Mouse (Mus musculus): Measurements from ENCODE around the gene Rai1. TPM values are rescaled to one million over a fixed set of nuclear protein-coding genes. Genes with fewer than 3 reads are reported as not detected.

Gene Rai1
- total RNA-seq, 2 experiments from 2014 or later = 1.5 to 6.3 TPM

GRCm38 (mm10) chr11:60232441-60233058 is 127.7 kb downstream of the Rai1 start:
- no peak for ATAC-seq (replicated peaks; ENCODE audit: low FRiP score, poor library complexity, severe bottlenecking)

GRCm38 (mm10) chr11:60233235-60233634 is 128.4 kb downstream of the Rai1 start:
- no peak for ATAC-seq (replicated peaks; ENCODE audit: low FRiP score, poor library complexity, severe bottlenecking)

GRCm38 (mm10) chr11:60235351-60235750 is 130.5 kb downstream of the Rai1 start:
- no peak for ATAC-seq (replicated peaks; ENCODE audit: low FRiP score, poor library complexity, severe bottlenecking)

- no peak for ATAC-seq (replicated peaks; ENCODE audit: low FRiP score, poor library complexity, severe bottlenecking)
These were observed 135.7 kb downstream of the Rai1 start for GRCm38 (mm10) chr11:60240509-60240908.

GRCm38 (mm10) chr11:60244503-60245143 is 139.8 kb downstream of the Rai1 start:
- no peak for ATAC-seq (replicated peaks; ENCODE audit: low FRiP score, poor library complexity, severe bottlenecking)

GRCm38 (mm10) chr11:60246077-60246476 is 141.3 kb downstream of the Rai1 start:
- ATAC-seq (replicated peaks; ENCODE audit: low FRiP score, poor library complexity, severe bottlenecking) = no peak

- no peak for ATAC-seq (replicated peaks; ENCODE audit: low FRiP score, poor library complexity, severe bottlenecking)
These were observed 143.1 kb downstream of the Rai1 start for GRCm38 (mm10) chr11:60247753-60248550.

Other genes starting within 250 kb of the Rai1 start
- 2.9 and 3.3 TPM in 2 replicates for gene Med9, start 156.8 kb upstream of the Rai1 start, total RNA-seq (2015; ENCODE audit: low replicate concordance)
- gene Med9, start 156.8 kb upstream of the Rai1 start, total RNA-seq (2017; ENCODE audit: low replicate concordance) = 3.9 and 8.9 TPM in 2 replicates
- gene Rasd1, start 140.1 kb upstream of the Rai1 start, total RNA-seq (2015; ENCODE audit: low replicate concordance) = not detected in 2 replicates
- not detected in 2 replicates for gene Rasd1, start 140.1 kb upstream of the Rai1 start, total RNA-seq (2017; ENCODE audit: low replicate concordance)
- 3.8 and 6.7 TPM in 2 replicates for gene Pemt, start 58.5 kb upstream of the Rai1 start, total RNA-seq (2015; ENCODE audit: low replicate concordance)
- 0.98 and 6.6 TPM in 2 replicates for gene Pemt, start 58.5 kb upstream of the Rai1 start, total RNA-seq (2017; ENCODE audit: low replicate concordance)
- gene Srebf1, start 117.6 kb downstream of the Rai1 start, total RNA-seq (2015; ENCODE audit: low replicate concordance) = 1.3 and 13.0 TPM in 2 replicates
- gene Srebf1, start 117.6 kb downstream of the Rai1 start, total RNA-seq (2017; ENCODE audit: low replicate concordance) = 4.6 and 12.2 TPM in 2 replicates
- 2.7 and 4.8 TPM in 2 replicates for gene Tom1l2, start 247.9 kb downstream of the Rai1 start, total RNA-seq (2015; ENCODE audit: low replicate concordance)
- gene Tom1l2, start 247.9 kb downstream of the Rai1 start, total RNA-seq (2017; ENCODE audit: low replicate concordance) = 2.0 and 9.2 TPM in 2 replicates
- 1.3 TPM in 1 of 2 replicates, not detected in the other for gene Drc3, start 248.3 kb downstream of the Rai1 start, total RNA-seq (2015; ENCODE audit: low replicate concordance)
- gene Drc3, start 248.3 kb downstream of the Rai1 start, total RNA-seq (2017; ENCODE audit: low replicate concordance) = not detected in 2 replicates